Mouse (Mus musculus) heart, embryonic 16.5 days (tissue): ENCODE data around the gene Tmem14c. TPM values are rescaled to one million over a fixed set of nuclear protein-coding genes. Genes with fewer than 3 reads are reported as not detected.

Experiments used
- ATAC-seq: fragments of 200-750 bp; cut with Nextera tagmentation; replicated peaks from 2 replicates; pipeline ENCODE4 v1.8.0; 2017; ENCODE audit warnings: moderate number of reproducible peaks; ENCODE audit not compliant: insufficient read depth, low FRiP score; ENCODE audit errors: extremely low read depth
- H3K27ac ChIP-seq: fragments of 300-500 bp; sonication (generic); 2 replicates; pipeline ENCODE4 v1.5.1; 2014; ENCODE audit warnings: mild to moderate bottlenecking, low read length, control low read depth, moderate library complexity
- H3K27me3 ChIP-seq: fragments of 300-500 bp; sonication (generic); 2 replicates; pipeline ENCODE4 v1.6.1; 2014; ENCODE audit warnings: low read length, mixed read lengths; ENCODE audit not compliant: control insufficient read depth, insufficient read depth
- H3K36me3 ChIP-seq: fragments of 300-500 bp; sonication (generic); 2 replicates; pipeline ENCODE4 v1.6.1; 2014; ENCODE audit not compliant: control insufficient read depth, insufficient read depth
- H3K4me1 ChIP-seq: fragments of 300-500 bp; sonication (generic); 2 replicates; pipeline ENCODE4 v1.6.1; 2014; ENCODE audit warnings: low read length, mixed read lengths; ENCODE audit not compliant: control insufficient read depth, insufficient read depth
- H3K4me2 ChIP-seq: fragments of 300-500 bp; sonication (generic); 2 replicates; pipeline ENCODE4 v1.6.1; 2014; ENCODE audit warnings: low read depth, mild to moderate bottlenecking, control low read depth, low read length
- H3K4me3 ChIP-seq: fragments of 300-500 bp; sonication (generic); 2 replicates; pipeline ENCODE4 v1.5.1; 2014; ENCODE audit warnings: mild to moderate bottlenecking, control low read depth, low read length
- H3K9ac ChIP-seq: fragments of 300-500 bp; sonication (generic); 2 replicates; pipeline ENCODE4 v1.6.1; 2014; ENCODE audit warnings: low read length, control low read depth
- H3K9me3 ChIP-seq: fragments of 300-500 bp; sonication (generic); replicated peaks from 2 replicates; pipeline ENCODE4 v1.6.1; 2016; ENCODE audit warnings: low read length; ENCODE audit not compliant: control insufficient read depth
- WGBS: fragments of 180-500 bp; shearing (Covaris S2); extraction: QIAGEN DNeasy Blood & Tissue Kit; methylation state at CpG from one replicate; pipeline ENCODE4 v1.1.7; 2014; 5-methylcytosine and 5-hydroxymethylcytosine counted together
- polyA plus RNA-seq: library from polyadenylated mRNA; unstranded; fragments of >200 nt; fragmentation: Nextera tagmentation; extraction: Ambion mirVana; gene quantifications from 2 replicates; pipeline ENCODE4 v1.2.1, GENCODE M21; 2015

Tmem14c gene
- polyA plus RNA-seq: 223 and 237 TPM in 2 replicates

GRCm38 (mm10) chr13:41015829-41016634 is at the start of gene Tmem14c:
Tmem14c (plus strand) TSS chr13:41016292.
- Histone ChIP-seq H3K4me3 (peak within 1 kb of the TSS; percentile 76), H3K27ac (peak within 1 kb of the TSS; percentile 91), H3K27me3 (no peaks in the 10 kb centered on the region), H3K9me3 (no peaks in the 10 kb centered on the region), H3K4me1 (peaks cover 16% of the 10 kb centered on the region), H3K9ac (peak within 1 kb of the TSS; percentile 80), H3K4me2 (peak within 1 kb of the TSS; percentile 67), H3K36me3 (peaks cover 19% of the 10 kb centered on the region)
- ATAC-seq: peak; percentile 99
- under 1% methylated on average over 43 of the region's 43 CpGs for WGBS

- no peak overlapping the region for H3K9ac ChIP-seq
- no peak for ATAC-seq
- no peak overlapping the region for H3K4me3 ChIP-seq
- no peaks in the 10 kb centered on the region for H3K9me3 ChIP-seq
- 90% methylated on average over 10 of the region's 10 CpGs for WGBS
- no peak overlapping the region for H3K4me2 ChIP-seq
- H3K27ac ChIP-seq: no peak overlapping the region
- H3K36me3 ChIP-seq: no peaks in the 10 kb centered on the region
- no peaks in the 10 kb centered on the region for H3K27me3 ChIP-seq
- no peaks in the 10 kb centered on the region for H3K4me1 ChIP-seq
Observed at GRCm38 (mm10) chr13:40967609-40968008, 48.5 kb upstream of the Tmem14c start.

- 54% methylated on average over 5 of the region's 5 CpGs for WGBS
- Histone ChIP-seq H3K9me3 (no peaks in the 10 kb centered on the region), H3K9ac (no peak overlapping the region), H3K4me2 (no peak overlapping the region), H3K27me3 (no peaks in the 10 kb centered on the region), H3K4me1 (no peaks in the 10 kb centered on the region), H3K4me3 (no peak overlapping the region), H3K36me3 (no peaks in the 10 kb centered on the region), H3K27ac (no peak overlapping the region)
- ATAC-seq: no peak
Observed at GRCm38 (mm10) chr13:40968564-40968963, 47.5 kb upstream of the Tmem14c start.

GRCm38 (mm10) chr13:40969761-40970390 is 46.2 kb upstream of the Tmem14c start:
- H3K27ac ChIP-seq: no peak overlapping the region
- no peaks in the 10 kb centered on the region for H3K36me3 ChIP-seq

GRCm38 (mm10) chr13:40971261-40971660 is 44.8 kb upstream of the Tmem14c start:
- Histone ChIP-seq H3K27ac (no peak overlapping the region), H3K36me3 (no peaks in the 10 kb centered on the region), H3K9me3 (no peaks in the 10 kb centered on the region), H3K4me3 (no peak overlapping the region), H3K4me1 (no peaks in the 10 kb centered on the region), H3K27me3 (no peaks in the 10 kb centered on the region), H3K4me2 (no peak overlapping the region), H3K9ac (no peak overlapping the region)
- ATAC-seq: no peak
- 78% methylated on average over 5 of the region's 5 CpGs for WGBS

More at GRCm38 (mm10) chr13:40969761-40970390, 46.2 kb upstream of the Tmem14c start:
- H3K4me2 ChIP-seq: no peak overlapping the region
- WGBS: 87% methylated on average over 4 of the region's 4 CpGs
- no peaks in the 10 kb centered on the region for H3K9me3 ChIP-seq
- H3K27me3 ChIP-seq: no peaks in the 10 kb centered on the region
- no peaks in the 10 kb centered on the region for H3K4me1 ChIP-seq
- no peak for ATAC-seq
- no peak overlapping the region for H3K9ac ChIP-seq
- H3K4me3 ChIP-seq: no peak overlapping the region

- Histone ChIP-seq H3K36me3 (no peaks in the 10 kb centered on the region), H3K4me2 (no peak overlapping the region), H3K9me3 (no peaks in the 10 kb centered on the region), H3K27ac (no peak overlapping the region), H3K4me1 (no peaks in the 10 kb centered on the region), H3K9ac (no peak overlapping the region), H3K27me3 (no peaks in the 10 kb centered on the region), H3K4me3 (no peak overlapping the region)
- 76% methylated on average over 2 of the region's 2 CpGs for WGBS
- no peak for ATAC-seq
Observed at GRCm38 (mm10) chr13:40971831-40972230, 44.3 kb upstream of the Tmem14c start.

GRCm38 (mm10) chr13:40972976-40973375 is 43.1 kb upstream of the Tmem14c start:
- Histone ChIP-seq H3K4me1 (no peaks in the 10 kb centered on the region), H3K4me3 (no peak overlapping the region), H3K4me2 (no peak overlapping the region), H3K9ac (no peak overlapping the region), H3K27ac (no peak overlapping the region), H3K9me3 (no peaks in the 10 kb centered on the region), H3K36me3 (no peaks in the 10 kb centered on the region), H3K27me3 (no peaks in the 10 kb centered on the region)
- WGBS: 84% methylated on average over 5 of the region's 5 CpGs
- ATAC-seq: no peak

- H3K4me2 ChIP-seq: no peak overlapping the region
- H3K4me1 ChIP-seq: no peaks in the 10 kb centered on the region
- no peaks in the 10 kb centered on the region for H3K36me3 ChIP-seq
- H3K4me3 ChIP-seq: no peak overlapping the region
- 17% methylated on average over 7 of the region's 7 CpGs for WGBS
- H3K27me3 ChIP-seq: no peaks in the 10 kb centered on the region
- no peak for ATAC-seq
- H3K27ac ChIP-seq: no peak overlapping the region
- no peaks in the 10 kb centered on the region for H3K9me3 ChIP-seq
- no peak overlapping the region for H3K9ac ChIP-seq
Observed at GRCm38 (mm10) chr13:40977609-40978008, 38.5 kb upstream of the Tmem14c start.

- peak overlapping the region; percentile 47 for H3K27ac ChIP-seq
- no peaks in the 10 kb centered on the region for H3K36me3 ChIP-seq
- H3K4me1 ChIP-seq: no peaks in the 10 kb centered on the region
- ATAC-seq: peak; percentile 65
- H3K27me3 ChIP-seq: no peaks in the 10 kb centered on the region
- H3K9ac ChIP-seq: no peak overlapping the region
- H3K4me2 ChIP-seq: 0 out of 2 replicates have a peak overlapping the region, but pooled peaks have one; percentile 1
- no peaks in the 10 kb centered on the region for H3K9me3 ChIP-seq
- 54% methylated on average over 4 of the region's 4 CpGs for WGBS
- no peak overlapping the region for H3K4me3 ChIP-seq
Observed at GRCm38 (mm10) chr13:40978652-40979051, 37.4 kb upstream of the Tmem14c start.
